Mouse (Mus musculus): Measurements from ENCODE around the gene Lrp1. TPM values are rescaled to one million over a fixed set of nuclear protein-coding genes. Genes with fewer than 3 reads are reported as not detected.

Lrp1 gene
- total RNA-seq, 2 experiments from 2014 or later = 85.0 to 105 TPM

DNA sequence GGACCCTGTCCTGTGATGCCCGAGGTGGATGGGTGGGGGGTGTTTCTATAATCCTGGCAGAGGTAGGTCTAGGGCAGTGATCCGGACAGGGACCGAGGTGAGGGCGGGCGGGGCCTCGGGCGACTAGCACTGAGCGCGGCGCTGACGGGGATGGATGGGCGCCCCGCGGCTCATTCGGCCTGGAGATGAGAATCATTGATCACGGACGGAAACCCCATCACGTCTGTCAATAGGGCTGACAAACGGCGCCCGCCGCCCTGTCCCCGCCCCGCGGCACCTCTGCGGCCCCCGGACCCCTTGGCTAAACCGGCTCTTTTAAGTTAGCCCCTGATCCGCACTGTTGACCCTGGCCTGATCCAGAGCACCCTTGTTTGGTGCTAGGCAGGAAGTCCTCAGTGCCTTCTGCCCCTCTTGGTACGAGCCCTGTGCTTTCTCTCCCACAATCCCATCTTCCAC is 86.0 kb downstream of the Lrp1 start:
- no peak for DNase-seq
- intact Hi-C loops (cut with DNase I) = no loop called here

DNA sequence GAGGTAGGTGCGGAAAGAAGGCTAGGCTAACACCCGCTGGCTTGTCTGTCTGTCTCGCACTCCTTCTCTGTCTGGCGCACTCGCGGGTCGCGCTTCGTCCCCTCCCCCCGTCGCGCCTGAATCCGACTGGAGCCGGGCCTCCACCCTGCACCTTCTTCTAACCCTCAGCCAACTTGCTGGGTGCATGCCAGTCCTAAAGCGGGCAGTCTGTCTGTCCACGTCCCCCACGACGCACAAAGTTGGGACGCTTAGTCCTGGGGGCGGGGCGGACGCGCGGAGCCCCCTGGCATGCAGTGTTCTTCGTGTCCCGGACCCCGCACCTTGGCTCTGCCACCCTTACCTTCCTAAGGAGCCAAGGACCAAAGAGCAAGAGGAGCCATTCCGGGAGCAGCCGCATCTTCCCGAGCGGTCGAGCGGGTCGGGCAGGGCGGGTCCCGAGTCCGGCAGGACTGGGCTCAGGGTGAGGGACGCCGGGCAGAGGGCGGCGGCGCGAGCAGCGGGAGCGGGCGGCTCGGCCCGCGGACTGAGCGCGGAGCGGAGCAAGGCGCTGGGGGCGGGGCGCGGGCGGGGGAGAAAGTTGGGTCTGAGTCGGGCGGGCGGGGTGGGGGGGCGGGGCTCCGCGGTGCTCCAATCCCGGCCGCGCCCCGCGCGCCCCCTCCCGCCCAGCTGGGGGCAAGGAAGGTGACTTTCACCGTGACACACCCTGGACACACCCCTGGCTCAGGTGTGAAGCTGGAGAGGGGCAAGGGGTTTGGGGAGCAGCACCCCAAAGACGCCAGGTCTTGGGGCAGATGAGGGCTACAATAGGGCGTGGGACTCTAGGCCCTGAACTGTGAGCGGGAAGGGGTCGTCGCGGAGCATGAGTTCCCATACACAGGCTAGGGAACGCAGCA is 86.7 kb downstream of the Lrp1 start, which contains the start of gene Nxph4:
Gene Nxph4 (minus strand): TSS at position 524 of the 893 bp plus-strand sequence.
- peak; percentile 39 to 47 for DNase-seq

DNA sequence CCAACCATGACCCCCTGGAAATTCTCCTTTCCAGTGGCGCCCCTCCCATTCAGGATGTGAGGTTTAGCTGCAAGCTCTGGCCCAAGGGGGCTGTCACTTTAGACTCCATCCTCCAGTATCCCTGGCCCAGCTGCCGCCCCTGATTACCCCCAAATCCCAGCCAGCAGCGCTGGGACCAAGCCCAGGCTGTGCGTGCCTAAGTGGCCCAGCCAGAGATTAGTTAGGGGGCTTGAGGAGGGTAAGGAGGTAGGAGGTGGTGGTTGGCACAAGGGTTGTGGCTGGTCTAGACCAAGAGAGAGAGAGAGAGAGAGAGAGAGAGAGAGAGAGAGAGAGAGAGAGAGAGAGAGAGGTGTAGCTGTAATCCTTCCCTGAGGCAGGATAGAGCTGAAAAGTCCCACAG is 89.4 kb downstream of the Lrp1 start:
- intact Hi-C loops (cut with DNase I) = no loop called here
- DNase-seq = no peak

More for the DNA sequence above, 86.7 kb downstream of the Lrp1 start, which contains the start of gene Nxph4:
- intact Hi-C loops (cut with DNase I) = no loop called here

DNA sequence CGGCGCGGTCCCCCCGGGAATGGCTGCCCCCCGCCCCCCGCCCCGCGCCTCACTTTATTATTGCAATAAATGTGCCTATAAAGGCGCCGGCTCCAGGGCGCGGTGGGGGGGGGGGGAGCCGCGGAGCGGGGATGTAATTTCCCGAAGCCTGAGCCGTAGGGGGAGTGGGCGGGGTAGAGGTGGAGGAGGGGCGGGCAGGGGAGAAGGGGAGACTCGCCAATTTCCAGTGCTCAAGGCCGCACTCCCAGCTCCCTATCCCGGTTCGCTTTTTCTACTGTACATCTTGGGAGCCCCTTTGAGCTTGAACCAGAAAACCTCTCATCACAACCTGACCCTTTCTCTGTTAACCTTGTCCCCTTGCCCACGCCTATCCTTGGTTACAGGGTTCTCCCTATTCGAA is 90.0 kb downstream of the Lrp1 start:
- no peak for DNase-seq
- intact Hi-C loops (cut with DNase I) = no loop called here

DNA sequence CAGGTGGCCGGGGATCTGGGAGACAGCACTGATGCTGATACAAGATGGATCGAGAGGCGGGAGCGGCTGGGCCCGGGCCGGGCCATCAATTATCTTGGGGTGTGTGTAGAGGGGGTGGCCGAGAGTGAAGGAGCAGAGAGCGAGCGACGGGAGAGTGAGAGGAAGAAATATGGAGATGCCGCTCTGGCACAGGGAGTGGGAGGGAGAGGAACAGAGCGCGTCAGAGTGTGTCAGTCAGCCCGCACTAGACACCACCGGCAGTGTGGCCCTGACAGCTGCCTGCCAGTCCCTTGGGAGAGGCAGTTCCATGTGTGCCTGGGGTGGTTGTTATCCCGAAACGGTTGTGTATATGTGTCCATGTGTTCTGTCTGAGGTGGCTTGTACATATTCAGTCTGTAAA is 93.5 kb downstream of the Lrp1 start:
- DNase-seq = no peak
- intact Hi-C loops (cut with DNase I) = no loop called here

DNA sequence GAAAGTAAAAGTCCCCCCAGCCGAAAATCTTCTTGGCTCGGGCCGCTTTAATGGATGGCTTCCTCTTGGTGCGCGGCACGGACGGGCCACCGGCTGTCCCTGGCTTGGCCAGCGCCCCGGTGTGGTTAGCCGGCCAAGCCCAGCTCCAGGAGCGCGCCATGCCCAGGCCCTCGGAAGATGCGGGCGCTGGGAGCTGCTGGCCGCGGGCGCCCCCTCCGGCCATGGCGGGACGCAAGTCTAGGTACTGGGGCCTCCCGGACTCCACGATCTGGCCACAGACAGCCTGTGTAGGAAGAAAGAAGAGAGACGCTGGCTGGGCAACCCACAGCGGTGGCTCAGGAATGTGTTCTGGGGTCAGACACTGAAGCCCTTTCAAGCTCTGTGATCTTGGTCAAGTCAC is 94.3 kb downstream of the Lrp1 start:
- intact Hi-C loops (cut with DNase I) = no loop called here
- DNase-seq = peak; percentile 73 to 79

DNA sequence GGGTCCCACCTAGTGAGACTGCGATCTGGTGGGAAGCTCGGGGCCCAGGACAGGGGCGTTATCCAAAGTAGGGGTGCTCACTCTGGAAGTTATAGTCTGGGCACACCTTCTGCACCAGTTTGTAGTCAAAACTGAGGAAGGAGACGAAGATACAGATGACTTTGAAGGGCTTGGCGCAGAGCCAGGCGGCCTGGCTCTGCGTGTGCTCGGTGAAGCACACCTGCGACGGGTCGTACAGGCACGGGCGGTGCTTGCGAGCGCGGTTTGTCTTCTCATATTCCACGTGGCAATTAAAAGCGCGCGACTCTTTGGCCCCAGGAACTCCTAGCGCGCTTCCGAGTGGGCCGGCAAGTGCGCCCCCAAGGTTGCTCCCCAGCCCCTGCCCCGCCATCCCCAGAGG is 94.9 kb downstream of the Lrp1 start:
- intact Hi-C loops (cut with DNase I) = no loop called here
- no peak for DNase-seq

DNA sequence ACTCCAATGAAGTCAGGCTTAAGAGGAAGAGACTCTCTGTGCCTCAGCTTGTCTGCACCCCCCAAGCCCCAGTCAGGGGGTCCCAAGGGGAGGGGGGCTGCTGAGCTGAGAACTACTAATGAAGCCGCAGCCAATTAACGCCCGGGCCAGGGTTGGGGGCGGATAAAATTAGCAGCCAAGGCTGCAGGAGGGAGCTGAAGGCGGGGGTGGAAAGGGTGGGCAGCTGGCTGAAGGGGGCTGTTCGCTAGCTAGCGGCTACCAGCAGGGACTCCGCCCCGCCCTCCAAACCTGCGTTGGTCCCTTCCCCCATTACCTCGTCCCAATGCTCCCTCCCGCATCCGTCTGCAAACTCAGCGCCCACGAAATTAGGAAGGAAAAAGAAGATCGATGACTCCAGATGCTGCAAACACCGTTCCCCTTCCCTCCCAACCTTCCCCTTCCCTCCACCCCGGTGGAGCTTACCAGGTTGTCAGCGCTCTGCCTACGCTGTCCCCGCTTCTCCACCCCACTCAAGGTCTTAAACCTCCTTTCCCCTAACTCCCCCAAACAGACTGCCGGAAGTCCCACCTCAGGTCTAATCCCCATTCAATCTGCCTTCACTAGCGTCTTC is 96.2 kb downstream of the Lrp1 start:
- intact Hi-C loops (cut with DNase I) = no loop called here
- no peak for DNase-seq

DNA sequence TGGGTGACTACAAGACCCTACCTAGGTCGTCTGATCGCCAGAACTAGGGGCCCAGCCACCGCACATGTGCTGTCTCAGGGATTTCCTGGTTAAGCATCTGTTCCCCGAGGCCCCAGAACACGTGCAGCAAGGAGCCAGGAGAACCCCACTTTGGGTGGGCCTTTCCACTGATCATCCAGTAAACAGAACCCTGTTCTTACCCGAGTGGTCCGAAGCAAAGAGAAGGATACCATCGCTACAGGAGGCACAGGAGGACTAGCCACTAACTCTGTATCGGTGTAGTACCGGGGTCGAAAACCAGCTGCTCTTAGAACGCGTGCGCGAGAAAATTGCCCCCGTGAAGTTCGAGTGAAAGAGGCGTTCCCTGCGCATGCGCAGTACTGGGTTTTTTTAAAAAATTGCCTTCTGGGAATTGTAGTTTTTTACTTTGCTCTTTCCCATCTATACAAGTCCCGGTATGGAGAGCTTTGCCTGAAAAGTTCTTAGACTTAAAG is 98.8 kb downstream of the Lrp1 start, which contains the start of gene Shmt2:
Gene Shmt2 (minus strand): TSS at position 357 of the 494 bp plus-strand sequence.
- intact Hi-C loops (cut with DNase I) = no loop called here
- DNase-seq = peak; percentile 81 to 83

DNA sequence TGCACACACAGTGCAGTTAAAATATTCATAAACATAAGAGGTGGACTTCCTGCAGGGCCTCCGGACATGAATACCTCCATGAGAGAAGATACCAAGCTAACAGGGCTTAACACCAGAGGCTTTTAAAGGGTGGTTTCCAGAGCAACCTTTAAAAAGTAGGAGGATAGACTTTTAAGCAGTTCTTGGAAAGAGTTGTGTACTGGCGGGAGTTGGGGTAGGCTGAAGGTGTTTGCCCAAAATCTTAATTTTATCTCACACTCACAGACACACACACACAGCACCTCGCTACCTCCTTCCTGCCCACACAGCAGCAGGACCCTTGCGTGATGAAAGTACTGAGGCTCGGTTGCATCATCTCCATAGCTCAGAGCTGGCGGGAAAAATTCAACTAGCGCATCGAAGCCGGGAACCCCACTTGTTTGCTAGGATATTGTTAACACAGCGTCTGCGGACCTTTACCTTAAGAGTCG is 99.3 kb downstream of the Lrp1 start:
- no peak for DNase-seq
- intact Hi-C loops (cut with DNase I) = no loop called here

DNA sequence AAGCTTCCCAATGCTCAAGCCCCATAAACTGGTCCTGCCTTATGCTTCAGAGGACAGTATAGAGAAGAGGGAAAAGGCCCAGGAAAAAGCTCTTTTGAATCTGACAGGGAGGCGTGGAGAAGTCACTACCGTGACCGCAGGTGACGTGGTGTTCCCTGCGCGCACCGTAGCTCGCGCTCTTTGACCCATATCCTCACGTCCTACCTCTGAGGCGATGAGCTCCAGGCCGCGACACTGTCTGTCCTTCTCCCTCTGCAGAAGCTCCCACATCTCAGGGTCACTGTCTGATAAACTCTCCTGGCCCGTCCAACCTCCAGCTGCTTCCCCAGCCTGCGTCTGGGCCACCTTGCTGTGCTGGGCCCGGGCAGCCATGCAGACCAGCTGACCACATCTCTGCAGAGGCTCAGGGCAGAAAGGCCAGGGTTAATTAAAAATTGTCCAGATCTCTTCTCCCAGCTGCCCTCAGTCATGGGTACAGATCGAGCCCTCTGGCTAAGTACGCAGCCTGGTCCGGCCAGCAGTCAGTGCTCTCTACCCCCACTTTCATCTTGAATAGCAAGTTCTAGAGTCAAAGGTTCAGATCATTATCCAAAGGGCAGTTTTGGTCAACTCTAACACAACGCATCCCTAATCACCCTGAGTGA is 100.1 kb downstream of the Lrp1 start:
- DNase-seq = no peak
- intact Hi-C loops (cut with DNase I) = no loop called here

DNA sequence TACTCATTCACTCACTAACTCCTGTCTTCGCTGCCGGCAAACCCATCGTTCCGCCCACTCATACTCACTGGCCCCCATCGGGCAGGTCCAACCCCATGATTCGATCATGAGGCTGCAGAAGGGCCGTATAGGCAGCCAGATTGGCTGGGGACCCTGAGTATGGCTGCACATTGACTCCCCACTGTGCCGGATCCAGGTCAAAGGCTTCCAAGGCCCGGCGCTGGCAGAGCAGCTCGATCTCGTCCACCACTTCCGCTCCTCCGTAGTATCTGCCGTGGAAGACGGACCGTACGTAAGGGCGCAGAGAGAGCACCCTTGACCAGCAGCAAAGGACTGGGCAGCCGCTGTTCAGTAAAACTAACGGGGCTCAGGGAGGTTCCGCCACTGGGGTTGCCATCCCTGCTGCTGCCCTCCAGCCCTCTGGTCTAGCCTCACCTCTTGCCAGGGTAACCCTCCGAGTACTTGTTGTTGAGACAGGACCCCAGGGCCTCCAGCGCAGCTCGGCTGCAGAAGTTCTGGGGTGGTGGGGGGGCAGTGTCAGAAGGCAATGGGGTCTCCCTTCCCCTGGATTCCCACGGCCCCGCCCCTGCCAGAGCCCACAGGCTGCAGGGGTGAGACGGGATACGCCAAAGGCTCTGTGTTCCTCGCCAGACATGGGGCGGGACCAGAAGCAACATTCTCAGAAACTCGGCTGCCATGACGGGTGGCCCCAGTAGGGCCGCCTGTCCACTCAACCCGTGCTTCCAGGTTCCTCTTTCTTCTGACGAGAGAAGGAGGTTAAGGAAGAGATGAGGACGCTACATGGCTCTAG is 100.8 kb downstream of the Lrp1 start:
- intact Hi-C loops (cut with DNase I) = no loop called here
- no peak for DNase-seq

DNA sequence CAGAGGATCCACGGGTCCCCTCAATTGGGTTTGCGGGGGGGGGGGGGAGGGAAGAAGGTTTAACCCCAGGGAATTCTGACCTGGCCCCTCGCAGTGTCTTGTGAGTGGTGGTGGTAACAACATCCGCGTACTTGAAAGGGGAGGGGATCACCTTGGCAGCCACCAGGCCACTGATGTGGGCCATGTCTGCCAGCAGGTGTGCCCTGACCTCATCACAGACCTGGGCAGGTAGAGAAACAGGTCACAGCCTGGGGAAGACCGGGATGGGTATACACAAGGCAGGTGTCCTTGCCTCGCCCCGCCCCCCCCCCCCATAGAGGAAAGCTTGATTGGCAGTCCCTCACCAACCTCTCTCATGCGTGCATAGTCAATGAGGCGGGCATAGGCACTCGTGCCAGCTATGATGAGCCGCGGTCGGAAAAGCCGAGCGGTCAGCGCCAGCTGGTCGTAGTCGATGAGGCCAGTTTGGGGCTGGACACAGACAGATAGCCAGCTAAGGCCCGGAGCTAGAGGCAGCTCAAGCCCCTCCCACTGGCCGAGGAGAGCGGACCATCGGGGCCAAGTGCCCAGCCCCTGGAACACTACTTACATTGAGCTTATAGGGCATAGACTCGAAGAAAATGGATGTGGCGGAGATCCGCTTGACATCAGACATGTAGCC is 101.8 kb downstream of the Lrp1 start:
- intact Hi-C loops (cut with DNase I) = no loop called here
- no peak for DNase-seq

DNA sequence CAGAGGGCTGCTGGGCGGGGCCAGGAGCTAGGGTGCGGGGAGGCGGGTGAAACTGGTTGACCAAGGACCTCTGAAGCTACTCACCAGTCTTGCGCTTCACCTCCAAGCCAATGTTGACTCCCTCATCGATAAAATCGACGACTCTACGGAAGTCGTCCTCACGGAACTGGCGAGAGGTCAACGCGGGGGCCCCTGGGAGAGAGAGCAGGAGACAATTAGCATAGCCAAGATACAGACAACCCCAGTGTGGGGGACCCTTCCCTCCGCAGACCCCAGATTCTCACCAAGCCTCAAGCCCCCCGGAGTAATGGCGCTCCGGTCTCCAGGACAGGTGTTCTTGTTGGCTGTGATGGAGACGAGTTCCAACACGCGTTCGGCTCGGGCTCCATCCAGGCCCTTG is 103.0 kb downstream of the Lrp1 start:
- intact Hi-C loops (cut with DNase I) = no loop called here
- no peak for DNase-seq

DNA sequence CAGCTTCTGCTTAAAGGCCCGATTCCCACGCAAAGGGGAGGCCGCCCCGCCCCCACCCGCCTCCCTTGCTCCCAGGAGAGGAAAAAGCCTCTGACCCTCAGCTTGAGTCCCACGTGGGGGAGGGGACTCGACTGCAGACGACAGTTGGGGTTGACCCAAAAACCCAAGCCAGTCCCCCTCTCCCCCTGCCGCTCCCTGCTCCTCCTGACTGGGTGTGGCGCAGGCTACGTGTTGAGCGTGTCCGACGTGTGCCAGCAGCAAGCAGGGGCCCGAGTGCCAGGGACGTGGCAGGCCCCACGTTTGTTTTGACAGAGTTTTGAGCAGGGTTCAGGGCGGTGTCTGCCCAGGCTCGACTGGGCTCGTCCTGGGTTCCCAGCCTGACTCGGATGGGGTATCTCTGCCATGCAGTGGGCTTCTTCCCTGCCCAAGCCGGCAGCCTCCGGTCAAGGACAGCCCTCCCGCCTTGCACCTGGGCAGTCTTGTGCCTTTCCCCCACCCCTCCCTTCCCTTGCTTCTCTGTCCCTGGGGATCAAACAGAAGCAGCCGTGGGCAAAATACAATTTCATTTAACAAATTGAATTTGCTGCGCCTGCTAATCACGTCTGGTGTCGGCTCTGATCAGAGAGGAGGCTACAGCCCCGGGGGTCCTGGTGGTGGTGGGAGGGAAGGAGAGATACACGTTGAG is 104.2 kb downstream of the Lrp1 start:
- intact Hi-C loops (cut with DNase I) = no loop called here
- DNase-seq = peak; percentile 58 to 64

DNA sequence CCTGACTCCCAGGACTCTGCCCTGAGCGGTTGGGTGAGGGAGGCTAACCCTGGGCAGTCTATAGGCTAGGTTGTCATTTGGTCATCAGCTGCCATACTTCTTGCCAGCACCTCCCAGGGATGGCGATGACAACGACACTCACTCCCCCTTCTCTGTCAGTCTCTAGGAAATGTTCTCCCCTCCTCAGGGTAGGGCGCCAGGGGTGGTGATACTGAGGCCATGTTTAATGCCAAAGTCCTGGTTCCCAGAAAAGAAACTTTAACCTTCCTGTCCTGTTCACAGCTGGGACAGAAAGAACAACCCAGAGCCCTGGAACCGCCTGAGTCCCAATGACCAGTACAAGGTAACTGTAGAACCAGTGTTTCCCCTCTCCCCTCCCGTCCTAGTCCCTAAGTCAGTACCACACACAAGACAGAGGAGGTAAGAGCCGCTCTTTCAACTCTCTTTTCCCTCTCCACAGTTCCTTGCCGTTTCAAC is 104.9 kb downstream of the Lrp1 start:
- DNase-seq = no peak
- intact Hi-C loops (cut with DNase I) = no loop called here

DNA sequence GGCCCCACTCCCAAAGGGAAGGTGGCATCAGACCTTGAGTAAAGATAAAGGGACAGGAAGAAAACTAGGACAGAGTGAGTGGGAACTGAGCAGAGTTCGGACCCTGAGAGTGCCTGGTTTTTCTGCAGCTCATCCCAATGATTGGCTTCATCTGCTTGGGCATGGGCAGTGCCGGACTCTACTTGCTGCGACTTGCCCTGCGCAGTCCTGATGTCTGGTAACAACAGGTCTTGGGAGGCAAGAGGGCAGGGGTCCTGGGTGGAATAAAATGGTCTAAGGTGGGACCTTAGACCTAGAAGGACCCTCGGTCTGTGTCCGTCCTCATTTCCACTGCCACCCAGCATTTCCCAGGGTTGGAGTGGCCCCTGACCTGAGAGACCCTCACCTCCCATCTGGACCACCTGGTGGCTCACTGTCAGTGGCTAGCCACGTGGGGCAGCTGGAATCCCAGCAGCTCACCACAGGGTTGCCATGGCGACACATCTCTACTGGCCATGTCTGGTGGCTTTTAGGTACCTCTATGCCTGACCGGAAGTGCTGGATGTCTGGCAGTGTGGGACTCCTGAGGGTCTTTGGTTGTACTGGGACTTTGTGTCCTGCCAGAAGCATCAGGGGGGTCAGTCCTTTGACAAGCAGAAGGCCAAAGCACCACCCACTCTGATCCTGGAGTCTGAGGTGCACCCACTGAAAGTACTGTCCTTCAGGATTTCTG is 105.5 kb downstream of the Lrp1 start:
- DNase-seq = no peak
- intact Hi-C loops (cut with DNase I) = no loop called here

DNA sequence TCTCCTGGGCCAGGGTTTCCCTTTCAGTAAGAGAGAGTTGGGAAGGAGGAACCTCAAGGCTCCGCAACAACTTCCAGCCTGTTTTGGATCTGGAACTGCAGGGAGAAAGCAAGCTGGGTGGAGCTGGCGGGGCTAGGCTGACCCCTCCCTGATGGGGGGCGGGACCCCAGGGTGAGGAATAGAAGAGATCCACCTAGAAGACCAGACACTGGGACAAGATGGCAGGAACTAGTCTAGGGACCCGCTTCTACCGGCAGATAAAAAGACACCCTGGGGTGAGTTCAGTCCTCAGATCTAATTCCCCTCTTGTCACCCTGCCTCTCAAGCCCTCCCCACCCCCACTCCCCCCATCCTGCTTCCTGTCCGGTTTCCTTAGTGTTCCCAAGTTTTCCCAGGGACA is 106.2 kb downstream of the Lrp1 start, which contains the start of gene Ndufa4l2:
Gene Ndufa4l2 (plus strand): TSS at position 204 of the 400 bp plus-strand sequence.
- intact Hi-C loops (cut with DNase I) = no loop called here
- DNase-seq = peak; percentile 64 to 71

Data from heart, postnatal 14 days (tissue).